Mouse (Mus musculus): Measurements from ENCODE around the gene Nap1l5. TPM values are rescaled to one million over a fixed set of nuclear protein-coding genes. Genes with fewer than 3 reads are reported as not detected.

Gene Nap1l5
- polyA plus RNA-seq, 1 experiment from 2014 or later: 1.5 TPM

GRCm38 (mm10) chr6:58896648-58897047, 10.2 kb downstream of the Nap1l5 start:
- Histone ChIP-seq H3K27ac (ENCODE audit: low read length) (peak overlapping the region; percentile 77), H3K36me3 (ENCODE audit: control insufficient read depth, insufficient read depth) (peaks cover 22% of the 10 kb centered on the region), H3K4me1 (ENCODE audit: control insufficient read depth, insufficient read depth, low read length) (peaks cover 19% of the 10 kb centered on the region), H3K27me3 (ENCODE audit: control insufficient read depth, insufficient read depth, low read length) (no peaks in the 10 kb centered on the region), H3K9ac (ENCODE audit: low read length) (no peak overlapping the region), H3K9me3 (replicated peaks; ENCODE audit: control insufficient read depth, low read length) (no peaks in the 10 kb centered on the region), H3K4me3 (ENCODE audit: low read length) (no peak overlapping the region), H3K4me2 (ENCODE audit: low read depth, low read length) (no peak overlapping the region)
- ATAC-seq (replicated peaks; ENCODE audit: extremely low read depth, insufficient read depth, low FRiP score): peak; percentile 72
- WGBS: 32% methylated on average over 3 of the region's 3 CpGs

DNA sequence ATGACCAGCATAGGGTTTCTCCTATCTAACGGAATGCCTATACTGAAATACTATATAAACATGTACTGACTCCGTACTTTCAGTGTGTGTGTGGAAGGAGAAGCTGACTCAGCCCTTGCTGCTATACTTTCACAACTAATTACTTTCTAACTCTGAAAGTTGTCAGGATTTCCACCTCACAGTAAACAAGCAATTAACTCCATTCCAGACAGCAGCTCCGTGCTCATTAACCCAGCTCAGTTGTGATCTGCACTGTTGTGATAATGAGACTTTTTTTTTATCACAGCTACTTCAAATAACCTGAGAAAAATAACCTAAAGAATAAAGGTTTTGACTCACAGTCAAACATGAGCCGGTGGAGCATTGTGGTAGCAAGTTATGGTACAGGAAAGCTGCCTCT, 11.9 kb downstream of the Nap1l5 start:
- no peak overlapping the region for H3K27ac ChIP-seq (ENCODE audit: low read length)
- H3K4me1 ChIP-seq (ENCODE audit: control insufficient read depth, insufficient read depth, low read length): peaks cover 19% of the 10 kb centered on the region
- WGBS: 89% methylated on average over 4 of the region's 4 CpGs
- H3K4me3 ChIP-seq (ENCODE audit: low read length): no peak overlapping the region
- no peaks in the 10 kb centered on the region for H3K9me3 ChIP-seq (replicated peaks; ENCODE audit: control insufficient read depth, low read length)
- peaks cover 21% of the 10 kb centered on the region for H3K36me3 ChIP-seq (ENCODE audit: control insufficient read depth, insufficient read depth)
- no peak overlapping the region for H3K4me2 ChIP-seq (ENCODE audit: low read depth, low read length)
- no peaks in the 10 kb centered on the region for H3K27me3 ChIP-seq (ENCODE audit: control insufficient read depth, insufficient read depth, low read length)
- H3K9ac ChIP-seq (ENCODE audit: low read length): no peak overlapping the region
- no peak for ATAC-seq (replicated peaks; ENCODE audit: extremely low read depth, insufficient read depth, low FRiP score)

- no peak for ATAC-seq (replicated peaks; ENCODE audit: extremely low read depth, insufficient read depth, low FRiP score)
- no peak overlapping the region for H3K4me3 ChIP-seq (ENCODE audit: low read length)
- 69% methylated on average over 6 of the region's 6 CpGs for WGBS
- H3K4me2 ChIP-seq (ENCODE audit: low read depth, low read length): no peak overlapping the region
- peaks cover 16% of the 10 kb centered on the region for H3K4me1 ChIP-seq (ENCODE audit: control insufficient read depth, insufficient read depth, low read length)
- no peaks in the 10 kb centered on the region for H3K9me3 ChIP-seq (replicated peaks; ENCODE audit: control insufficient read depth, low read length)
- H3K36me3 ChIP-seq (ENCODE audit: control insufficient read depth, insufficient read depth): peaks cover 17% of the 10 kb centered on the region
- H3K9ac ChIP-seq (ENCODE audit: low read length): no peak overlapping the region
- no peaks in the 10 kb centered on the region for H3K27me3 ChIP-seq (ENCODE audit: control insufficient read depth, insufficient read depth, low read length)
- no peak overlapping the region for H3K27ac ChIP-seq (ENCODE audit: low read length)
Measured at GRCm38 (mm10) chr6:58893307-58893706, 13.6 kb downstream of the Nap1l5 start.

DNA sequence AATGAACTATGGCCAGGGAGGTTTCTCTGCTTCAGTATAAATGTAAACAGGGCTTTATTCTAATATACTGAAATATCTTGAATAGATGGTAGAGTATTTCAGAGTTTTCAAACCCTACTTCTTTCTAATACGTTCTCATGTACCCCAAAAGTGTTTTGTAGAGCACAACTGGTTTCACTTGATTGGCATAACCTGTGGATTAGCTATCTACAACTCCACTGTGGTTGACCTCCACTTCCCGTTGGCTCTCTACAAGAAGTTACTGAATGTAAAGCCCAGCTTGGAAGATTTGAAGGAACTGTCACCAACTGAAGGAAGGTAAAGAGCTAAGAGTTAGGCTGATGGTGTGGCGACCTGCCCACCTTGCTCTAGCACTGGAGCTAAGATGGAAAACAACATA, 17.0 kb downstream of the Nap1l5 start:
- H3K27me3 ChIP-seq (ENCODE audit: control insufficient read depth, insufficient read depth, low read length): no peaks in the 10 kb centered on the region
- H3K4me1 ChIP-seq (ENCODE audit: control insufficient read depth, insufficient read depth, low read length): no peaks in the 10 kb centered on the region
- H3K27ac ChIP-seq (ENCODE audit: low read length): no peak overlapping the region
- no peaks in the 10 kb centered on the region for H3K9me3 ChIP-seq (replicated peaks; ENCODE audit: control insufficient read depth, low read length)
- 83% methylated on average over 3 of the region's 3 CpGs for WGBS
- H3K9ac ChIP-seq (ENCODE audit: low read length): no peak overlapping the region
- H3K36me3 ChIP-seq (ENCODE audit: control insufficient read depth, insufficient read depth): peaks cover 14% of the 10 kb centered on the region
- no peak for ATAC-seq (replicated peaks; ENCODE audit: extremely low read depth, insufficient read depth, low FRiP score)
- H3K4me2 ChIP-seq (ENCODE audit: low read depth, low read length): no peak overlapping the region
- H3K4me3 ChIP-seq (ENCODE audit: low read length): no peak overlapping the region

- ATAC-seq (replicated peaks; ENCODE audit: extremely low read depth, insufficient read depth, low FRiP score): no peak
- 0 out of 2 replicates have a peak, but pooled peaks cover 4% of the 10 kb centered on the region for H3K4me1 ChIP-seq (ENCODE audit: control insufficient read depth, insufficient read depth, low read length)
- no peak overlapping the region for H3K4me2 ChIP-seq (ENCODE audit: low read depth, low read length)
- no peak overlapping the region for H3K27ac ChIP-seq (ENCODE audit: low read length)
- no peaks in the 10 kb centered on the region for H3K27me3 ChIP-seq (ENCODE audit: control insufficient read depth, insufficient read depth, low read length)
- no peaks in the 10 kb centered on the region for H3K9me3 ChIP-seq (replicated peaks; ENCODE audit: control insufficient read depth, low read length)
- peaks cover 5% of the 10 kb centered on the region; the same call in 1 of the 2 replicates for H3K36me3 ChIP-seq (ENCODE audit: control insufficient read depth, insufficient read depth)
- no peak overlapping the region for H3K9ac ChIP-seq (ENCODE audit: low read length)
- WGBS: 74% methylated on average over 6 of the region's 6 CpGs
- no peak overlapping the region for H3K4me3 ChIP-seq (ENCODE audit: low read length)
Measured at GRCm38 (mm10) chr6:58882271-58882670, 24.6 kb downstream of the Nap1l5 start.

- H3K27ac ChIP-seq (ENCODE audit: low read length): no peak overlapping the region
- no peak for ATAC-seq (replicated peaks; ENCODE audit: extremely low read depth, insufficient read depth, low FRiP score)
- 87% methylated on average over 3 of the region's 3 CpGs for WGBS
Measured at GRCm38 (mm10) chr6:58881363-58881762, 25.5 kb downstream of the Nap1l5 start.

DNA sequence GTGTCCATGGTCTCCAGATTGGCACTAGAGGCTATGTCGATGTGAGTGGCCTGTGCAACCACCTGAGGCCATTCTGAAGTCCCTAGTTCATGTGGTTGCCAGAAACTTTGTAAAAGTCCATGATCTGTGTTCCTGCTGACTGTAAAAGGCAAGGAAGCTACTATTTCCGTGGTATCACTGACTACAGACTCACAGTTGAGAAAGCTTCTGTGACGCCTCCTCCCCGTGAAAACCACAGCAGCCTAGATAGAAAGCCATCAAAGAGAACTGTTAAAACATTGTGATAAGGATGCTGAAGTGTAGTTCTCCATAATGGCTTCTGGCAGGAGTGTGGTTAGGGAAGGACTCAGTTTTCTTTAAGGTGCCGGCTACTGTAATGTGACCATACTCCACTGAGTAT, 26.0 kb downstream of the Nap1l5 start:
- H3K4me1 ChIP-seq (ENCODE audit: control insufficient read depth, insufficient read depth, low read length): 0 out of 2 replicates have a peak, but pooled peaks cover 4% of the 10 kb centered on the region
- no peaks in the 10 kb centered on the region for H3K9me3 ChIP-seq (replicated peaks; ENCODE audit: control insufficient read depth, low read length)
- H3K36me3 ChIP-seq (ENCODE audit: control insufficient read depth, insufficient read depth): peaks cover 11% of the 10 kb centered on the region; the same call in 1 of the 2 replicates
- ATAC-seq (replicated peaks; ENCODE audit: extremely low read depth, insufficient read depth, low FRiP score): no peak; the same call in 1 of the 2 replicates
- no peak overlapping the region for H3K4me2 ChIP-seq (ENCODE audit: low read depth, low read length)
- no peak overlapping the region for H3K27ac ChIP-seq (ENCODE audit: low read length)
- no peak overlapping the region for H3K4me3 ChIP-seq (ENCODE audit: low read length)
- 53% methylated on average over 5 of the region's 5 CpGs for WGBS
- H3K27me3 ChIP-seq (ENCODE audit: control insufficient read depth, insufficient read depth, low read length): no peaks in the 10 kb centered on the region
- H3K9ac ChIP-seq (ENCODE audit: low read length): no peak overlapping the region

More at GRCm38 (mm10) chr6:58881363-58881762, 25.5 kb downstream of the Nap1l5 start:
- no peaks in the 10 kb centered on the region for H3K9me3 ChIP-seq (replicated peaks; ENCODE audit: control insufficient read depth, low read length)
- H3K4me3 ChIP-seq (ENCODE audit: low read length): no peak overlapping the region
- no peak overlapping the region for H3K9ac ChIP-seq (ENCODE audit: low read length)
- no peaks in the 10 kb centered on the region for H3K27me3 ChIP-seq (ENCODE audit: control insufficient read depth, insufficient read depth, low read length)
- H3K4me1 ChIP-seq (ENCODE audit: control insufficient read depth, insufficient read depth, low read length): 0 out of 2 replicates have a peak, but pooled peaks cover 4% of the 10 kb centered on the region
- no peak overlapping the region for H3K4me2 ChIP-seq (ENCODE audit: low read depth, low read length)
- H3K36me3 ChIP-seq (ENCODE audit: control insufficient read depth, insufficient read depth): peaks cover 8% of the 10 kb centered on the region; the same call in 1 of the 2 replicates

GRCm38 (mm10) chr6:58879987-58880386, 26.9 kb downstream of the Nap1l5 start:
- WGBS: 86% methylated on average over 9 of the region's 9 CpGs
- ATAC-seq (replicated peaks; ENCODE audit: extremely low read depth, insufficient read depth, low FRiP score): no peak
- Histone ChIP-seq H3K4me1 (ENCODE audit: control insufficient read depth, insufficient read depth, low read length) (0 out of 2 replicates have a peak, but pooled peaks cover 4% of the 10 kb centered on the region), H3K9me3 (replicated peaks; ENCODE audit: control insufficient read depth, low read length) (no peaks in the 10 kb centered on the region), H3K4me2 (ENCODE audit: low read depth, low read length) (no peak overlapping the region), H3K27me3 (ENCODE audit: control insufficient read depth, insufficient read depth, low read length) (no peaks in the 10 kb centered on the region), H3K27ac (ENCODE audit: low read length) (no peak overlapping the region), H3K4me3 (ENCODE audit: low read length) (no peak overlapping the region), H3K36me3 (ENCODE audit: control insufficient read depth, insufficient read depth) (peaks cover 12% of the 10 kb centered on the region), H3K9ac (ENCODE audit: low read length) (no peak overlapping the region)

- H3K27ac ChIP-seq (ENCODE audit: low read length): 0 out of 2 replicates have a peak overlapping the region, but pooled peaks have one; percentile 28
- H3K9me3 ChIP-seq (replicated peaks; ENCODE audit: control insufficient read depth, low read length): no peaks in the 10 kb centered on the region
- WGBS: 34% methylated on average over 4 of the region's 4 CpGs
- H3K9ac ChIP-seq (ENCODE audit: low read length): no peak overlapping the region
- peak; percentile 79 for ATAC-seq (replicated peaks; ENCODE audit: extremely low read depth, insufficient read depth, low FRiP score)
- peaks cover 12% of the 10 kb centered on the region for H3K36me3 ChIP-seq (ENCODE audit: control insufficient read depth, insufficient read depth)
- H3K4me3 ChIP-seq (ENCODE audit: low read length): no peak overlapping the region
- H3K4me2 ChIP-seq (ENCODE audit: low read depth, low read length): no peak overlapping the region
- no peaks in the 10 kb centered on the region for H3K27me3 ChIP-seq (ENCODE audit: control insufficient read depth, insufficient read depth, low read length)
- H3K4me1 ChIP-seq (ENCODE audit: control insufficient read depth, insufficient read depth, low read length): peaks cover 8% of the 10 kb centered on the region
Measured at GRCm38 (mm10) chr6:58879572-58879971, 27.3 kb downstream of the Nap1l5 start.
